Mouse (Mus musculus) heart, adult 8-10 months (tissue): ENCODE data around the gene Zfp281. TPM values are rescaled to one million over a fixed set of nuclear protein-coding genes. Genes with fewer than 3 reads are reported as not detected.

Experiments used
- DNase-seq: peaks from one replicate; pipeline ENCODE4 v3.0.0; 2022; ENCODE audit warnings: low spot score
- total RNA-seq, 4 experiments: library from RNA; stranded (reverse); gene quantifications; 2 replicates each; pipeline ENCODE4 v1.2.4; 2022

Gene Zfp281
- total RNA-seq, 4 experiments from 2014 or later: 9.4 to 11.1 (median 10.1) TPM

- no peak for DNase-seq
These were observed 11.4 kb upstream of the Zfp281 start for GRCm38 (mm10) chr1:136613300-136613751.

DNA sequence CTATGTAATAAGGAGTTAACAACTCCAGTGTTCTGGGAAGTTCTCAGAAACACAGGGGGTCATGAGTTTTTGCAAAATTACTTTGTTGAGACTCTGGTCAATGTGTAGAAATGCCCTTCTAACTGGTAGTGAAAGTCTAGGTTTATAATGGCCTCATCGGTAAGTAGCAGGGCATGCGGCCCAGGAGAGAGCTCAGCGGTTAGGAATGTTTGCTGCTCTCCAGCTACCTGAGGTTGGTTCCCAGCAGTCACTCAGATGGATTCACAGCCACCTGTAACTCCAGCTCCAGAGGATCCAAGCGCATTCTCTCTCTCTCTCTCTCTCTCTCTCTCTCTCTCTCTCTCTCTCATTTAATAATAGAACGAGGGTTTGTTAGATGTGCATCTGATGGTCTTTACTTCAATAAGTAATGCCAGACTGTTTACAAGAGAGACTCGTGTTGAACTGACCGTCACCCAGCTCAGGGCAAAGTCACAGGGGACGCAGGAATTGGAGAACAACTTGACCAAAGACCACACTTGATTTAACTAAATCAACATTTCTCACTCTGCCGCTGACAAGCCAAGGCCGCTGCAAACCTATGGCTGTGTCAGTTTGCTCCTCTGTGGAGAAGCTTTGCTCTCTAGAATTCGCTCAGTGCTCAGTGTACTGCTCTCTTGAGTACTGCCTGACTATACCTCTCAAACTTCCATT is 9.8 kb upstream of the Zfp281 start:
- DNase-seq: no peak

GRCm38 (mm10) chr1:136617163-136617788 is 7.4 kb upstream of the Zfp281 start:
- no peak for DNase-seq

- no peak for DNase-seq
These were observed 6.1 kb upstream of the Zfp281 start for GRCm38 (mm10) chr1:136618570-136618969.

- peak; percentile 19 for DNase-seq
These were observed 556 bp downstream of the Zfp281 start for GRCm38 (mm10) chr1:136625019-136625895.

- DNase-seq: no peak
These were observed 1.4 kb downstream of the Zfp281 start for GRCm38 (mm10) chr1:136626141-136626540.

DNA sequence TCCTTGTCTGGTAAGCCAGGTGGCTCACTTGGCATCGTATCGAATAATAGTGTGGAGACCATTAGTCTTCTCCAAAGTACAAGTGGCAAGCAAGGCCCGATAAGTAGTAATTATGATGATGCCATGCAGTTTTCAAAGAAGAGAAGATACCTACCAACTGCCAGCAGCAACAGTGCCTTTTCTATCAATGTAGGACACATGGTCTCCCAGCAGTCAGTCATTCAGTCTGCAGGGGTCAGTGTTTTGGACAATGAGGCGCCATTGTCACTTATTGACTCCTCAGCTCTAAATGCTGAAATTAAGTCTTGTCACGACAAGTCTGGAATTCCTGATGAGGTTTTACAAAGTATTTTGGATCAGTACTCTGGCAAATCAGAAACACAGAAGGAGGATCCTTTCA is 2.1 kb downstream of the Zfp281 start:
- no peak for DNase-seq

GRCm38 (mm10) chr1:136627591-136627990 is 2.9 kb downstream of the Zfp281 start:
- no peak for DNase-seq

- DNase-seq: no peak
These were observed 8.2 kb downstream of the Zfp281 start for GRCm38 (mm10) chr1:136632891-136633290.

DNA sequence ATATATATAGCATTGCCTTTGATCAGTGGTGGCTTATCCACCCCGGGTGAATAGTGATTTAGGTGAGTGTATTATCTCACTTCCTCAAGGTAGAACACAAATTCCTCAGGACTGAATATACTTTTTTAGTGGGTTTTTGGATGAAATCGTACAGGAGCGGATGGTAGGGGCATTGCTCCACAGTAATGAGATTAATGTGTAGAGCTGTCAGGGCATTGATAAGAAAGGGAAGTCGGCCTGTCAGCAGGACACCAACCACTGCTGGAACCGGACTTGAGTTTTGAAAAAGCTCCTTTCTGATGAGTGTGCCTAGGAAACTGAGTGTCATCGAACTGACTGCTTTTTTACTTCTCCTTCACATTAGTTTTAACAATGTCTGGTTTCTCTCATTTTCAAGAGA is 10.9 kb downstream of the Zfp281 start:
- DNase-seq: no peak

- no peak for DNase-seq
These were observed 12.2 kb downstream of the Zfp281 start for GRCm38 (mm10) chr1:136636946-136637345.

DNA sequence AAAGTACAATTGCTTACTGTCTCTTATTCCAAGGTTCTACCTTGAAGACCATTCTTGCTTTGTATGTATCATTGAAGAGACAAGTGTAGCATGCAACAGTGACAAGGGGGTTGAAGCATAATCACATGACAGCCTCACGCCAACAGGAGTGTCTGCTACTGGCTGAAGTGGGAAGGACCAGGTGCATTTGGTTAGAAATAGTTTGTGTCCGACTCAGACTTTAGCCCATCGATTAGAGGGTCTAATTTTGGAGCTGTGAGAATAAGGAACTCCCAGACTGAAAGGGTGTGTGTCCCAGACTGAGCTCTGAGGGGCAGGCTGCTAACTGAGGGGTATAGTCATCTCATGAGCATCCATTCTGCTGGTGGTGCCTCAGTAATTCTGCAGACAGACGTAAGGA is 13.0 kb downstream of the Zfp281 start:
- DNase-seq: no peak

DNA sequence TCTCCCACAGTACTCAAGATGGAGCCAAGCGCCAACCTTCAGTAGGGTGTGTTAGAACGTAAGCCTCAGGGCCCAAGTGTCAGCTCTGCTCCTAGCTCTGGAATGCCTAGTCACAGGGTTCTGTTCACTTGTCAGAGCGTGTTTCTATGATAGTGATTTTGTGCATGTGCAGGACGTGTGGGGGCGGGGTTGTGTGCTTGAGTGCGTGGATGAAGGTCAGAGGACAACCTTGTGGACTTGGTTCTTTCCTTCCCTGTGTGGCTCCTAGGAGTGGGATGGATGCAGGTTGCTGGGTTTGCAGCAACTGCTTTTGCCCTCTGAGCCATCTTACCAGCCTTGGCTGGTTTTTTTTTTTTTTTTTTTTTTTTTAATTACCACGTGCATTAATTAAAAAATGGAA is 13.5 kb downstream of the Zfp281 start:
- DNase-seq: no peak

DNA sequence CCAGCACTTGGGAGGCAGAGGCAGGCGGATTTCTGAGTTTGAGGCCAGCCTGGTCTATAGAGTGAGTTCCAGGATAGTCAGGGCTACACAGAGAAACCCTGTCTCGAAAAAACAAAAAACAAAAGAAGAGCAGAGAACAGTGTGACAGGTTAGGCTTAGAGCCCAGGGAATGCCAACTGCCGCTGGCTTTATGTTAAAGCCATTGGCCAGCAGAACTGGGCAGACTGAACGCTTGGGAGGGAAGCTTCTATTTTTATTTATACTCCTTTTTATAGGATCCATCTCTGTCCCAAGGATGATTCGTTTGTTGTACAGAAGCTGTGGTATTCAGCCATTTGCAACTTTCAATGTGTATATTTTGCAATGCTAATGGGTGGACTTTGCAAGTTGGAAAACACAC is 14.0 kb downstream of the Zfp281 start:
- DNase-seq: no peak

GRCm38 (mm10) chr1:136639221-136639620 is 14.5 kb downstream of the Zfp281 start:
- no peak for DNase-seq

DNA sequence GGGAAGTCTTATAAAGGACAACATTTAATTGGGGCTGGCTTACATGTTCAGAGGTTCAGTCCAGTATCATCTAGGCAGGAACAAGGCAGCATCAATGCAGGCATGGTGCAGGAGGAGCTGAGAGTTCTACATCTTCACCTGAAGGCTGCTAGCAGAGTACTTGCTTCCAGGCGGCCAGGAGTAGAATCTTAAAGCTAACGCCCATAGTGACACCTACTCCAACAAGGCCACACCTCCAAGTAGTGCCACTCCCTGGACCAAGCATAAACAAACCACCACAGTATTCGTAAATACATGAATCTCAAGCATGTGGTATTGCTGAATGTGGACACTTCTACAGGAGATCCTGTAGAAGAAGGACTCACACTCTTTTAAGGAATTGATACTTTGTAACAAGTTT is 18.0 kb downstream of the Zfp281 start:
- DNase-seq: no peak

GRCm38 (mm10) chr1:136644486-136644885 is 19.8 kb downstream of the Zfp281 start:
- no peak for DNase-seq

- DNase-seq: no peak
These were observed 21.3 kb downstream of the Zfp281 start for GRCm38 (mm10) chr1:136645849-136646625.

DNA sequence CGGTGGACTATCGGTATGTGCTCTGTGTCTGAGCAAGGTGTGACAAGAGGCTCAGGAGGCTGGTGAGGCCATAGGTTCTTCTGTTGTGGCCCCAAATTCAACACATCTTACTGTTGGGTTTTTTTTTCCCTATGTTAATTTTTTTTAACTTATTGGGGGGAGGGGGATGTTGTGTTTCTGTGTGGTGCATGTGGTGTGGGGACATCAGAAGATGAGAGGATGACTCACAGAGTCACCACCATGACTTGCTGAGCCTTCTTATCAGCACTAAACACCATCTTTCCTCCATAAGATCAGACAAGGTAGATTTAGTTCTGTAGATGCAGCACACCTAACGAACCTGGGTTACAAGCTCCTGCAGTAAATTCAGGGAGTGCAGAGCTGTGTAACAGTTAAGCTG is 27.4 kb downstream of the Zfp281 start:
- no peak for DNase-seq

DNA sequence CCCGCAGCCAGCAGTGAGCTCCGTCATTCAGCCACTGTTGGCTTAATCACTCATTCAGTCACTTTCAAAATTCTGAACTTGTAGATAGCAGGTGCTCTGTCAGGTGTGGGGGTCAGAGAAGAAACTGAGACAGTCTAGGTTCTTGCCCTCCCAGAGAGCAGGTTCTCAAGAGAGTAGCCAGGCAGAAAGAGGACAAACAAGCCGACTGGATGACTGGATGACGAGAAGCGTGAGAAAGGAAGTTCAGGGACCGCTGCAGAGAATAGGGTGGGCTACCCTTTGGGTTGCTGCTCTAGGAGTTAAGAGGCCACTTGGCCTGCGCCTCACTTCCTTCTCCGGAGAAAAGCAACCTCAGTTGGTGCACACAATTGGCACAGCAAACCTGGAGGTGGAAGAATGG is 28.8 kb downstream of the Zfp281 start:
- no peak for DNase-seq

- DNase-seq: no peak
These were observed 29.7 kb downstream of the Zfp281 start for GRCm38 (mm10) chr1:136654385-136654784.

DNA sequence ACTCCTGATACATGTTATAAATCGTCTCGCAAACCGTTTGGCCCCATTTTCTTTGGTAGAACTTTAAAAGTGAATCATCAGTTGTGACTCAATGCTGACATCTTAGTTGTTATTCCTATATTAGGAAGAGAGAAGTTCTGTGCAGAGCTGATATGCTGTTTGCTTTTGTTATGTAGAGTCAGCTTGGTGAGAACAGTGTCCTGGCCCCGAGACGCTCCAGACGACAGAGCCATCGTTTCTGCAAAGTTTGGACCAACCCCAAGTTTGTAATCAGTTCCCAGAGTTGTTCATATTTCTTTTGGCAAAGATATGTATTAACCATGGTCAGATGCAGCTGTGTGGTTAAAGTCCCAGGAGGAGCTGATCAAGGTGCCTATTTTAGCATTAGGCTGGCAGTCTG is 31.9 kb downstream of the Zfp281 start:
- DNase-seq: peak; percentile 15
